Mouse (Mus musculus): ENCODE results near the gene Peli2. TPM values are rescaled to one million over a fixed set of nuclear protein-coding genes. Genes with fewer than 3 reads are reported as not detected.

Peli2 gene
- total RNA-seq (2023): 0.23 TPM in 1 of 4 replicates, not detected in the others

DNA sequence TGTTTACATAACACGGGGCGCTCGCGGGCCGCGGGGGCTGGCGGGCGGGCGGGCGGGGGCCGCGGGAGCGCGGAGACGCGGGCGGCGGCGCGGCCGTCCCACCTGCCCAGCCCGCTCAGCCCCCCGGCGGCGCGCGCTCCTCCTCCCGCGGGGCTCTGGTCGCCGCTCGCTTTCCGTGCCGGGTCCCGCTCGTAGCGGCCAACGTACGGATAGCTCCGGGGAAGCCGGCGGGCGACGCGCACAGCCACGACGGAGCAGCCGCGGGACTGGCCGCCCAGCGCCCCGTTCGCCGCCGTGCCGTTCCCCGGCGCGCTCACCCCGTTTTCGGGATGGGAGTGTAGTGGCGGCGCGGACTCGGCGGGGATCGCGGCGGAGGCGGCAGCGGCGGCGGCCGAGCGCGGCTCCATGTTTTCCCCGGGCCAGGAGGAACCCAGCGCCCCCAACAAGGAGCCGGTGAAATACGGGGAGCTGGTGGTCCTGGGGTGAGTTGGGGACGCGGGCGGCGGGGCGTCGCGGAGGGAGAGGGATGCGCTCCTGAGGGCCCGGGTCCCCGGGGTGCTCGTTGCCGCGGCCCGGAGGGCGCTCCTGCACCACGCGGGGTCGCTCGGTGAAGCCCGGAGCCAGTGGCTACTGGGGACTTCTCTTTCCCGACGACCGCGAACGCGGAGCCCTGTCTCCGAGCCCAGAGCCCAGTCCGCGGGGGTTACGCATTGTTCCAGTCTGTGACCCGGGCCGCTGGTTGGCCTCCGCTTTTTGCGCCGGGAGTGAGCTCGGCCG, at the start of gene Peli2:
Peli2 (plus strand) TSS at position 72 of the 777 bp plus-strand sequence.

